Mouse (Mus musculus) midbrain, postnatal 0 days (tissue): ENCODE measurements at regions not wholly inside any gene's neighbourhood (a gene's known extent, or its start where the extent isn't known, plus 50 kb on each side); places are given as distances from the start of the nearest gene placed in this dataset.

ENCODE experiments used
- ATAC-seq: fragments of 200-750 bp; cut with Nextera tagmentation; 2 replicates; pipeline ENCODE4 v1.8.0; 2017; ENCODE audit warnings: moderate number of reproducible peaks, mild to moderate bottlenecking, moderate TSS enrichment, moderate library complexity; ENCODE audit not compliant: low FRiP score
- DNase-seq: peaks from one replicate; pipeline ENCODE4 v3.0.0-alpha.2; 2015; ENCODE audit warnings: low spot score
- H3K27ac ChIP-seq: fragments of 300-500 bp; sonication (generic); 2 replicates; pipeline ENCODE4 v1.5.1; 2014; ENCODE audit warnings: low read depth, mild to moderate bottlenecking, low read length, mixed read lengths
- H3K27me3 ChIP-seq: fragments of 300-500 bp; sonication (generic); 2 replicates; pipeline ENCODE4 v1.6.1; 2014; ENCODE audit warnings: low read length, control low read depth, mixed read lengths; ENCODE audit not compliant: insufficient read depth
- H3K36me3 ChIP-seq: fragments of 300-500 bp; sonication (generic); 2 replicates; pipeline ENCODE4 v1.6.1; 2014; ENCODE audit warnings: low read length, control low read depth, mixed read lengths; ENCODE audit not compliant: insufficient read depth
- H3K4me1 ChIP-seq: fragments of 300-500 bp; sonication (generic); 2 replicates; pipeline ENCODE4 v1.6.1; 2014; ENCODE audit warnings: mild to moderate bottlenecking, control low read depth, antibody characterized with exemption, low read length, mixed read lengths; ENCODE audit not compliant: insufficient read depth
- H3K4me2 ChIP-seq: fragments of 300-500 bp; sonication (generic); 2 replicates; pipeline ENCODE4 v1.6.1; 2014; ENCODE audit warnings: low read depth, mild to moderate bottlenecking, low read length, mixed read lengths; ENCODE audit not compliant: poor library complexity, severe bottlenecking
- H3K4me3 ChIP-seq: fragments of 300-500 bp; sonication (generic); 2 replicates; pipeline ENCODE4 v1.5.1; 2014; ENCODE audit warnings: low read depth, mild to moderate bottlenecking, low read length, moderate library complexity
- H3K9ac ChIP-seq: fragments of 300-500 bp; sonication (generic); replicated peaks from 2 replicates; pipeline ENCODE4 v1.6.1; 2014; ENCODE audit warnings: mild to moderate bottlenecking, low read length, moderate library complexity, mixed read lengths; ENCODE audit not compliant: poor library complexity, severe bottlenecking
- H3K9me3 ChIP-seq: fragments of 300-500 bp; sonication (generic); 2 replicates; pipeline ENCODE4 v1.6.1; 2016; ENCODE audit warnings: low read length, control low read depth
- CTCF ChIP-seq: IDR thresholded peaks from 2 replicates; pipeline ENCODE4 v1.5.1; 2016; ENCODE audit warnings: antibody characterized with exemption, mild to moderate bottlenecking
- WGBS: fragments of 180-500 bp; shearing (Covaris S2); extraction: QIAGEN DNeasy Blood & Tissue Kit; methylation state at CpG from one replicate; pipeline ENCODE4 v1.1.7; 2014; 5-methylcytosine and 5-hydroxymethylcytosine counted together

DNA sequence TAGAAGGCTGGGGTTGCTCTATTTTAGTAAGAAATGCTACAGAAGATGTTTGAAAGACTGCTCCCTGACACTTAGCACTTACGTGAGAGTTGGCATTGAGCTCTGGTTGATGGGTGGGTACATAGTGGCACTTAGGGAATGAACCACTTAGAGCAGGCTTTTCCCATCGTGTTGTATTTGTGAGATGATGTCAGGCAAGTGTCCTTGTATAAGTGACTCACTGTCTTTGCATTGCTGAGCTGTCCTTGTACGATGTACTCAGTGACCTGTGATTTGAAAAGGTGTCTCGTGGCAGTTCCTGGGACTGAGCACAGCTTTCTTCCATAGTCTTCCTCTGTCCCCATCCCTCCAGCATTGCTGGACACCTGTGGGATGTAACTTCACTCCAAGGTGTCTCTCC is 165.9 kb downstream of the 1700129C05Rik start:
- ATAC-seq (no peak), DNase-seq (no peak)
- 83% methylated on average over 4 of the region's 4 CpGs for WGBS
- TF ChIP-seq CTCF, result no peak
- no peaks in the 10 kb centered on the region for H3K4me1 ChIP-seq
- no peaks in the 10 kb centered on the region for H3K36me3 ChIP-seq
- no peak overlapping the region for H3K27ac ChIP-seq
- H3K27me3 ChIP-seq, result no peaks in the 10 kb centered on the region
- no peaks in the 10 kb centered on the region for H3K9me3 ChIP-seq
- no peak overlapping the region for H3K9ac ChIP-seq
- no peak overlapping the region for H3K4me3 ChIP-seq
- H3K4me2 ChIP-seq, result no peak overlapping the region

DNA sequence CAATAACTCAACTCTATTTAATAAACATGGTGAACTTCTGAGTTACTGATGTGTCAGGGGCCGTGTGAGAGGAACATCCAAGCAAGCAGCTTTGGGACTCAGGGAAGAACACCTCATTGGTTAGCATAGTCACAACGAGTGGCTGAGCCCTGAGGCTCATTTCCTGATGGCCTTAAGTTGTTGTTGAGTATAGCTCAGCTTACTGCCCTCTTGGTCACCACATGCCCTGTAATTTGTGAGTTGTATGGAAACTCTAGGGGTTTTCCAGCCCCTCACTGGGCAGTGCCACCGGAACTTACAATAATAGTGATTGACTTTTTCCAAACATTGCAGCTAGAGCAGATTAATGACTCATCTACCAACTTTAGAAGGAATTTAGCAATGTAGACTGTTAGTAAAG is 173.4 kb downstream of the 1700129C05Rik start:
- H3K36me3 ChIP-seq, result no peaks in the 10 kb centered on the region
- H3K27me3 ChIP-seq, result no peaks in the 10 kb centered on the region
- no peak overlapping the region for H3K9ac ChIP-seq
- no peak for TF ChIP-seq CTCF
- H3K4me3 ChIP-seq, result no peak overlapping the region
- ATAC-seq (no peak), DNase-seq (no peak)
- H3K4me2 ChIP-seq, result no peak overlapping the region
- 80% methylated on average over 3 of the region's 3 CpGs for WGBS
- H3K27ac ChIP-seq, result no peak overlapping the region
- H3K9me3 ChIP-seq, result no peaks in the 10 kb centered on the region
- H3K4me1 ChIP-seq, result no peaks in the 10 kb centered on the region

DNA sequence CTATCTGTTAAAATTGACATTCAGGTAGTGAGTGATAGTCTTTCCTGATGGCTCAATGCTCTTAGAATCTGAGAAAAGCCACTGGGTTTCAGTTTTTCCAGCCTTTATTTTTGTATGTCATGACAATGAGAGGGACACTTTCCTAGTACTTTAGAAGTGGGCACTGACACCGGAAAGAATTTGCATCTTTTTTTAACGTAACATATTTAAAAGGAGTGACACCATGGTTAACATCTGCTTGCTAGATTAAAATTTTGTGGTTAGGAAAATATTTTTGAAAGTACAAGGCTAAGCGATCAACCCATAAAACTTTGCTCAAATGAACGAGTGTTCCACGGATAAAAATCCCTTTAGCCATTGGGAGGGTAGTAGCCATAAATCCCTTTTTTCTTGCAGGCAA is 174.7 kb downstream of the 1700129C05Rik start:
- no peaks in the 10 kb centered on the region for H3K4me1 ChIP-seq
- no peak overlapping the region for H3K9ac ChIP-seq
- H3K36me3 ChIP-seq, result no peaks in the 10 kb centered on the region
- no peak overlapping the region for H3K4me3 ChIP-seq
- 91% methylated on average over 5 of the region's 5 CpGs for WGBS
- H3K27me3 ChIP-seq, result no peaks in the 10 kb centered on the region
- H3K4me2 ChIP-seq, result no peak overlapping the region
- no peak for ATAC-seq
- no peak for TF ChIP-seq CTCF
- H3K27ac ChIP-seq, result no peak overlapping the region
- H3K9me3 ChIP-seq, result no peaks in the 10 kb centered on the region
- no peak for DNase-seq

DNA sequence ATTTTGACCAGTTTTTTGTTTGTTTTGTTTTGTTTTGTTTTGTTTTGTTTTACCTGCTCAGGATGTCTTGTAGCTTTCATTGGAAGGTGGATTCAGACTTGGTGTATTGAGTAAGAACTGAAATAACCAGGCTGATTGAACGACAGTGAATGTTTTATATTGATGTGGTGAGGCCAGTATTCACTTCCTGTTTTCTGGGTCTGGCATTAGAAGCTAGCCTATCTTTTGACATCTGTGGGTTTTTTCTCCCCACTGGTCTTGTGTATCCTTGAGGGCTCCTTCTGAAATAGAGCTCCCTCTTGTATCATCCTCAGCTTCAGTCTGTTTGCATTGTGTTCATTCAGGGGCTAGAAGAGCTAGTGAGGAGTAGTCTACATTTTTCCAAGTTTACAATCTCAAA is 175.5 kb downstream of the 1700129C05Rik start:
- Histone ChIP-seq H3K4me1 (no peaks in the 10 kb centered on the region), H3K4me2 (no peak overlapping the region), H3K27ac (no peak overlapping the region), H3K27me3 (no peaks in the 10 kb centered on the region), H3K4me3 (no peak overlapping the region), H3K9me3 (no peaks in the 10 kb centered on the region), H3K9ac (no peak overlapping the region), H3K36me3 (no peaks in the 10 kb centered on the region)
- no peak for ATAC-seq
- 86% methylated on average over 1 of the region's 1 CpGs for WGBS
- DNase-seq, result no peak
- TF ChIP-seq CTCF, result no peak

DNA sequence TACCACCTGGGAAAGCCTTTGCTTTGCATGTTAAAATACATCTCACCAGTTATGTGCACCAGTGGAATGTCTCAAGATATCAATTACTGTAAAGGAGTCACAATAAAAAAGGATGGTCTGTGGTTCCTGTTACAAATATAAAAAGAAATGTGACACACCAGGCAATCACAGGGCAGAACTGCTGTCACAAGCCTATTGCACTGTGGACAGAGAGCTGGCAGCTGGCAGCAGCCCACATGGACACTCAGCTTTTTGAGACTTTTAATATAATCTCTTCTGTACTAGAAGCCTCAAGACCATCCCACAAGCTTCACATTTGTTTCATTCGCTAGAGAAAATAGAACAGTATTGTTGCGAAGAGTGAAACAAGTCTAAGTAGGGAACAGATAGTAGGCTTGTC is 197.7 kb downstream of the 1700129C05Rik start:
- Histone ChIP-seq H3K4me1 (no peaks in the 10 kb centered on the region), H3K9ac (no peak overlapping the region), H3K4me2 (no peak overlapping the region), H3K36me3 (no peaks in the 10 kb centered on the region), H3K4me3 (no peak overlapping the region), H3K27ac (no peak overlapping the region), H3K27me3 (no peaks in the 10 kb centered on the region), H3K9me3 (no peaks in the 10 kb centered on the region)
- 92% methylated on average over 2 of the region's 2 CpGs for WGBS
- no peak for DNase-seq
- ATAC-seq, result no peak
- TF ChIP-seq CTCF, result no peak

DNA sequence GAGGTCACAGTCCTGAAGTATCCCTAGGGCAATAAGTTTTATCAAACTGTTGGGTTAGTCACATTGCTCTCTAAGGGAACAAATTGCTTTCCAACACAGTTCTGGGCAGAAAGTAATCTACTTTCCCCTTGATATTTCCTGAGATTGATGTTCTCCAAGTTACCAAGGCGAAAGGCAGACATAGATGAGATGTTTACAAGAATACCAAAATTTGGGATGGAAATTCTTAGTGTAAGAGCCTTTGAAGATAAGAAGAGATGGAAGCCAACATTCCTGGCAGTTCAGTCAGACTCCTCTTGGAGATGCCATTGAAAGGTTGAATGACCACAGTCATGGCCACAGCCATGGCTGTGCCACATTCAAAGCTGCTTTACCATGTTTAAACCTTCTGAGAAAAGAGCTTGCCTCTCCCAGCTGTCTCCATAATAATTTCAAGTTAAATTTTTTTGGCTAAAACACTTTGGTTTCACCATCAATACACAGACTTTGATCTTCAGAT is 199.4 kb downstream of the 1700129C05Rik start:
- Histone ChIP-seq H3K9ac (no peak overlapping the region), H3K4me3 (no peak overlapping the region), H3K36me3 (no peaks in the 10 kb centered on the region), H3K27me3 (no peaks in the 10 kb centered on the region), H3K4me2 (no peak overlapping the region), H3K4me1 (no peaks in the 10 kb centered on the region), H3K27ac (no peak overlapping the region), H3K9me3 (no peaks in the 10 kb centered on the region)
- no peak for ATAC-seq
- 92% methylated on average over 1 of the region's 1 CpGs for WGBS
- peak; percentile 3 for DNase-seq
- no peak for TF ChIP-seq CTCF
